Mouse (Mus musculus) megakaryocyte, adult 5-6 weeks (primary cell): ENCODE data around the gene Cep55. TPM values are rescaled to one million over a fixed set of nuclear protein-coding genes. Genes with fewer than 3 reads are reported as not detected.

Experiments
- ATAC-seq: 2 replicates; pipeline ENCODE4 v1.8.0; 2016; ENCODE audit warnings: mild to moderate bottlenecking, inconsistent platforms; ENCODE audit not compliant: poor library complexity, severe bottlenecking
- total RNA-seq, 2 experiments: library from RNA; stranded (forward) in 1 of 2; stranded (reverse) in 1 of 2; fragments of 153-499, 151-499 nt in 1 of 2; fragments of 221-1000, 200-1000 nt in 1 of 2; gene quantifications; 2 replicates each; pipeline versions ENCODE4 v1.2.3 to v1.2.4; 2015 to 2017

Cep55 gene
- total RNA-seq (2015), result 50.9 and 59.7 TPM in 2 replicates
- total RNA-seq (2017), result 68.9 and 80.2 TPM in 2 replicates

GRCm38 (mm10) chr19:38054720-38055192 lies at the start of gene Cep55:
Gene Cep55, plus strand, starts transcription at chr19:38055011.
- peak; percentile 92 for ATAC-seq

- ATAC-seq, result peak; percentile 61
Observed at GRCm38 (mm10) chr19:38011379-38011778, 43.4 kb upstream of the Cep55 start.

DNA sequence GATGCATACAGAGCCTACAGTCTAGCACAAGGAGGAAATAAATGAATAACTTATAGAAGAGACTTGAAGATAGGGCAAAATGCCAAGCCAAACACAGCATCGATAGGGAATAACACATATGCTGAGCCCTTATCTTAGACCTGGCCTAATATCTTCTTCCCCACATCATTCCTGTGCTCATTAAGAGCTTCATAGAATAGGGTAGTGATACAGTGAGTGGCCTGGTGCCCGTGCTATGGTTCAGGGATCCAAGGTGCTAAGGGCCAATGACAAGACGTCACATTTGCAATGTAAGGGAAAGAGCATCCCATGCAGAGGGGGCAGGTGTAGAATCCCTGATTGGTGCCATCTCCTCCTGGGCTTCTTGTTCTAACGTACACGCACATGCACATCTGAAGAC lies 40.4 kb upstream of the Cep55 start:
- no peak for ATAC-seq

DNA sequence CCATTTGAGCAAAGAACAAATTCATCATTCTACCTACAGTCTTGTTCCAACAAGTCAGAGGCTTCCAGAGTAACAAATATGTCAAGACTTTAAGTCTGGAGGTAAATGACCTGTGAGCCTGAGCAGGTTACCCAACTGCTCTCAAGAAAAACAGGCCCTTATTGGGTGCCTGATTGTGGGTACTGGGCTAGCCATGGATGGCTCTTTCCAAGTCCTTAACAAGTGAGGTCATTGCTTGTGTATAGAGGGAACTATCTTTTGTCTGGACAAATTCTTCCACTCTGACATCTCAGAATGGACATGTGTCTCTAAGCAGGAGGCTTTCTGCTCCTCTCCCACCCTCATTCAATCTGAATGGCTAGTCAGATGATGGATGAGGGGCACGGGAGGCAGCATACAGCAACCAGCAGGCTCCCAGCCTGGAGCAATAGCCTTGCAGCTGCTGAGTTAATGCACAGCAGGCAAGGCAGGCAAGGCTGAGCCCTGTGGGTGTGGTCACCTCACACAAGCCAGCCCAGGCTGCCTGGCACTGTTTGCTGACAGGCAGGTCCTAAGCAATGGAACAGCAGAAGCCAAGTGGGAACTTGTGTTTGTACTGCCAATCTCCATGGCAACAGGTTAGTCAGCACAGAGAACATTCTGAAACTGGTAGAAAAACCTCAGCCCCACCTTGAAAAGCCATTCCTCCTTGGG lies 39.5 kb upstream of the Cep55 start:
- peak; percentile 83 for ATAC-seq

DNA sequence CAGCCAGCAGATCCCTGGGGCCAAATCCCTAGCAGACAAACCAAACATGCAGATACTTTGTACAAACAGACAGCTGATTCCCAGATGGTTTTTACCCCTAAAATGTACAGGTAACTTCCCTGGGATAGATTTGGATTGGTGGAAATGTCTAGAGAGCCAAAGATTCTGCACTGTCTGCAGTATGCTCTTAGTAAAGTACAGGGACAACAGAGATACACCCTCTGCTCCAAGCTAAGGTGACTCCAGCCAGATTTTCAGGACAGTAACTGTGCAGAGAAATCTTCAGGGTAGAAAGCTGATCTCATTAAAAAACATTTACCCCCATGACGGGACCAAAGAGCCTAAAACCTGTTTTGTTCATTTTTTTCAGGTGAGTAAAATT lies 38.9 kb upstream of the Cep55 start:
- no peak for ATAC-seq

DNA sequence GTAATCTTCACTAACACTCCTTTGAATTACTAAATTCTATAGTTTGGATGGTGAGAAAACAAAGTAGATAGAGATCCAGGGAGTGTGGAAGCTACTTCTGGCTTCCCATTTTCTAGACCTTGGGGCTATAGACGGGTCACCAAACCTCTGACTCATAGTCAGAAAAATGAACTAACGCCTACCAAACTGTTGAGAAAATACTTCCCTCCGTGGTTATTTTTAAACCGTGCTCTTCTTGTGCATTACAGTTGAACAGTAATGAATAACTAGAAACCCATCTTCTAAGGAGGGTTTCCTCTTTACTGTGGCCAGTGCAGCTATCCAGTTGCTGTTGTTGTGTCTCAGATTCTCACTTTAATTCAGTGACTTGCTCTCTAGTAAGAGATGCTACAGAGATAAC lies 32.1 kb upstream of the Cep55 start:
- peak; percentile 81 for ATAC-seq

GRCm38 (mm10) chr19:38023603-38024002 lies 31.2 kb upstream of the Cep55 start:
- no peak for ATAC-seq

DNA sequence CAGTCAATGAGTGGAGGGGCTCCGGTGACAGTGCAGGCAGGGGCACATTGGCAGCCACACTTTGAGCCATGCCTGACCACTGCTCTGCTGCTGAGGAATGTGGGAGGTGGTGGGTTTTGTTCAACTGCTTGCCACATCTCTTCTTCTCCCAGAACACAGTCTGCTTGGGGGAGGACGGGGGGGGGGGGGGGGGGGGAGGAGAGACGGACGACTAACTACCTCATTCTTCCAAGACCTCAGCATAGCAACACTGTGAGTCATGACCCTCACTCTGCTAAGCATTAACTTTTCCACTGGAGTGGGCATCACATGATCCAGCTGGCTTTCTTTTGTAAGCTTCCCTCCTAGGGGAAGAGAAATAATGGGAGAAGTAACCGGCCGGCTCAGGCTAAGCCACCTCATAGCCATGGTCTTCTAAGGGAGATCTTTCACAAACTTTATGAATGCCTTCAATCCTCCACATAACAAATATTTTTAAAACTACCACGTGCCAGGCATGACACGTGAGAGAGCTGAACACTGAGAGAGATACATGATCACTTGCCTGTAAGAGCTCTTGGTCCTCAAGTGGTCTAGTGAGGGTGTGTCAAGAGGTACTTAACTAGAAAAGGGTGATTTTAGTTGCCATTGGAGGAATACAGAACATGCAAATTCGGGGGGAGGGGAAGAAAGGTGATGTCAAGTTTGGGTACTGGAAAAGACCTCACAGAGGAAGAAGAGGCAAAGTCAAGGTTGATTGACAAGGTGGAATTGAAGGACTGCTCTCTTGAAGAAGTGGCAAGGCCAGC lies 29.4 kb upstream of the Cep55 start:
- ATAC-seq, result no peak

DNA sequence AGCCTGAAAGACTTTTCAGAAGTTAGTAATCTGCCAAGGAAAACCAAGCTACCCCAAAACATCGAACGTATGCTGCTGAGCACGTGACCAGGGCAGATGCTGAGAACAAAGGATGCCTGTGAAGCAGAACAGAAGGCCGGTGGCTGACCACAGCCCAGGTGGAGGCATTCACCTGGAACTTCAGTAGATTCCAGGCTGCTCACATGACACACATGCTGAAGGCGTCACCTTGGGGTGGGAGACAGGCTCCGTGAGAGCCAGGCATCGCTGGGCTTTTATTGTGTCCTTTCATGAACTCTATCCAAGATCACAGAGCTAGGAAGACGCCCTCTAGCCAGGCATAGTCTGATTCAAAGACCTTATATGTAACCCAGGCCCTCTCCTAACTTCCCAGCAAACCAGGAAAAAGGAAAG lies 28.6 kb upstream of the Cep55 start:
- no peak for ATAC-seq

GRCm38 (mm10) chr19:38027389-38027788 lies 27.4 kb upstream of the Cep55 start:
- no peak for ATAC-seq

DNA sequence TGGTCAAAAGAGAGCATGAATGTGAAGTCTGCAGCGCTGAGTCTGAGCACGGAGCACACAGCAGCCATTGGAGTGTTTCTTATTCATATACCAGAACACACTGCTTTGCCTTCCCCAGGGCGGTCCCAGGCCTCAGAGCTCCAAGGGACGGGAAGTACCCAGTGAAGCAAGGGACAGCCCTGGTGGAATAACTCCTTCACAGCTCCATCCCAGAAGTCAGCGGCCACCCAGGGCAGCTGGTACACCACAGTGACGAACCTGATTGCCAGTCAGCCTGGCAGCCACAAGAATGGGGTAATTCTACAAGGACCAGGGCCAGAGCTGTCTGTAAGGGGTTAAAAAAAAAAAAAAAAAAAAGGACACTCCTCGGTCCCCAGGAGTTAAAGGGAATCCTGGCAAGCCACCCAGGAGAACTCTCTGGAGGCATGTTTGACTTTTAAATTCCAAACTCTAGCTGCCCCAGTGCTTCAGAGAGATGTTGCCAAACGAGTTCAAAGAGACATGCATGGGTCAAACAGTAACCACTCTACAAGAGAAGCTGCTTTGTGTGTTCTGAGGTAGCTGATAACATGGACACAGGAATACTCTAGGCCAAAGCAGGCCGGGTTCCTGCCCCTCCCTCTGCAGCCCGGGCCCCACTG lies 26.8 kb upstream of the Cep55 start:
- no peak for ATAC-seq

- no peak for ATAC-seq
Observed at GRCm38 (mm10) chr19:38029292-38029691, 25.5 kb upstream of the Cep55 start.

GRCm38 (mm10) chr19:38029871-38030270 lies 24.9 kb upstream of the Cep55 start:
- ATAC-seq, result no peak

- peak; percentile 61 for ATAC-seq
Observed at GRCm38 (mm10) chr19:38030673-38031137, 24.1 kb upstream of the Cep55 start.

DNA sequence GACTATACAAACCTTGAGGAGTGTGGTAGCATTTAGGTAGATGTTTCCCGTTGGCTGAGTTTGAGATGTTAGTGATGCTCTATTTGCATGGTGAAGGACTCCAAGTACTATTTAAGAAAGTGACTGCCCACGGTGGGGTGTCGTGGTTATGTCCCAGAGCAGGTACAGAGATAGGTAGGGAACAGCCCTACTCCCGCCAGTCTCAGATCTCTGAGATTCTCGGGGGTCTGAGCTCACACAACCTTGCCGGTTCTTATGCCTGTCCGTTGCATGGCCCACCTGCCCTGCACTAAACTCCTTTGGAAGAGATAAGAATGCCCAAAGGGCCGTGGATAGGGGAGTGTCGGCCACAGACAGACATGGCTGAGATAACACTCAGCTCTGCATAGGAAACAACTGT lies 23.7 kb upstream of the Cep55 start:
- no peak for ATAC-seq

- ATAC-seq, result no peak
Observed at GRCm38 (mm10) chr19:38032993-38033734, 21.6 kb upstream of the Cep55 start.

GRCm38 (mm10) chr19:38033735-38034057 lies 21.1 kb upstream of the Cep55 start:
- peak; percentile 57 for ATAC-seq

- no peak for ATAC-seq
Observed at GRCm38 (mm10) chr19:38034696-38035095, 20.1 kb upstream of the Cep55 start.

DNA sequence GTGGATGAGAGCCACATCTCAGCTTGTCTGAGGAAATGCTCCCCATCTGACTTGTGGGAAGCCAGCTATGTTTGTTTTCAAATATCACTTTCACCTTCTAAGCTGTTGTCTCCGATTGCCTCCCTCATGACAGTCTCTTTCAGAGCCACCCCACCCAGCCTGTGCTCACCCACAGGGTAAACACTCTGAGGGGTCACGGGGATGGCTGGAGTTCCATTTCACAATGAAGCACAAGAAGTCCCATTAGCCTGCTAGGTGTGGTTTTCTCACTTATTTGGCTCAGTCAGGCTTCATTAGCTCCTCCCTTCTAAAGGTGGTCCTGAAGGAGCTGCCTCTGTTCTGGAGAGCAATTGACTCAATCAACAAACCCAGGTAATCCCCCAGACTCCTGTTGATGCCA lies 19.0 kb upstream of the Cep55 start:
- ATAC-seq, result no peak

GRCm38 (mm10) chr19:38038267-38038666 lies 16.5 kb upstream of the Cep55 start:
- ATAC-seq, result peak; percentile 48; the same call in 1 of the 2 replicates

DNA sequence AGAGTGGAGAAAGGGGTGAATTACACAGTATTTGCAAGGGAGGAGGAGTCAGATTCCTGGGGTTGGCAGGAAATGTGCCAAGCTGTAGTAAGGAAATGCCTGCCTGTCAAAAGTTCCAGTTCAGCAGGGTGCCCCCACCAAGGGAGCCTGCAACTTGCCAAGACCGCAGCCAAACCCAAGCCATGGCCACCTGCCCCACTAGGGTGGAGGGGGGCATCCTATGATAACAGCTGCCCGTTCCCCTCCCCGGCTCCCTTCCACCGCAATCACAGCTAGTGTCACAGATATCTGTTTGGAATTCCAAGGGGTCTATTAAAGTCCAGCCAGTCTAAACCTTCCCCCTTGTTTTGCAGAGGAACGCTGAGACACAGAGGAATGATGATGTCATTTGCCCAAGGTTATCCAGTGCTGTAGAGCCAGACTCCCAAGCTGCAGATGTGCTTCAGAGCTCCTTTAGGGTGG lies 12.5 kb upstream of the Cep55 start:
- ATAC-seq, result no peak
